Comparison of ENCODE assay signal across 12 mouse cellular contexts in genomic region chr9:56152482-56153007, GRCm38 (mm10). TPM values are rescaled to one million over a fixed set of nuclear protein-coding genes. Genes with fewer than 3 reads are reported as not detected.
DNase-seq lines count a peak whose midpoint lies in the region; ATAC-seq and TF ChIP-seq lines count a peak whose summit lies in the region.
"Had no signal": no experiment of that assay in that cellular context is flagged by ENCODE, and none has a peak within 500 bp of the region (broad histone marks: within the 10 kb centered on the region; RNA-seq: fewer than 3 reads in every experiment).

No protein-coding gene starts in this region.

- 67% methylated on average over 4 of the region's 4 CpGs for WGBS in forebrain, embryonic 15.5 days
- 50% methylated on average over 4 of the region's 4 CpGs for WGBS in forebrain, postnatal 0 days
- WGBS in intestine, embryonic 14.5 days = 59% methylated on average over 4 of the region's 4 CpGs
- 58% methylated on average over 4 of the region's 4 CpGs for WGBS in intestine, postnatal 0 days

- no peaks in the 10 kb centered on the region for H3K36me3 ChIP-seq in forebrain, embryonic 15.5 days
- no peaks in the 10 kb centered on the region for H3K36me3 ChIP-seq in forebrain, postnatal 0 days (ENCODE audit: insufficient read depth)
- H3K36me3 ChIP-seq in intestine, embryonic 14.5 days (ENCODE audit: control insufficient read depth, insufficient read depth, low read length) = peaks cover under 1% of the 10 kb centered on the region; the same call in 1 of the 2 replicates
- no peaks in the 10 kb centered on the region; the same call in 1 of the 2 replicates for H3K36me3 ChIP-seq in intestine, postnatal 0 days (ENCODE audit: control insufficient read depth, insufficient read depth)
- H3K36me3 ChIP-seq: midbrain, embryonic 15.5 days had no signal

- H3K4me3 ChIP-seq in forebrain, embryonic 15.5 days = no peak overlapping the region
- no peak overlapping the region for H3K4me3 ChIP-seq in forebrain, postnatal 0 days (ENCODE audit: low read depth, low read length)
- H3K4me3 ChIP-seq in intestine, embryonic 14.5 days (ENCODE audit: low read depth, low read length) = no peak overlapping the region
- H3K4me3 ChIP-seq in intestine, postnatal 0 days (ENCODE audit: low read depth, low read length) = no peak overlapping the region
- H3K4me3 ChIP-seq: midbrain, embryonic 15.5 days had no signal

- H3K9ac ChIP-seq in forebrain, embryonic 15.5 days (replicated peaks) = no peak overlapping the region
- H3K9ac ChIP-seq in forebrain, postnatal 0 days = no peak overlapping the region
- H3K9ac ChIP-seq in intestine, embryonic 14.5 days (ENCODE audit: low read length) = no peak overlapping the region
- H3K9ac ChIP-seq in intestine, postnatal 0 days (ENCODE audit: low read depth, low read length) = no peak overlapping the region
- H3K9ac ChIP-seq: liver, postnatal 0 days; midbrain, embryonic 15.5 days had no signal

- peaks cover 32% of the 10 kb centered on the region for H3K4me1 ChIP-seq in forebrain, embryonic 15.5 days
- no peaks in the 10 kb centered on the region for H3K4me1 ChIP-seq in forebrain, postnatal 0 days (ENCODE audit: insufficient read depth)
- peaks cover 30% of the 10 kb centered on the region for H3K4me1 ChIP-seq in intestine, embryonic 14.5 days (replicated peaks; ENCODE audit: control insufficient read depth, insufficient read depth, low read length)
- 0 out of 2 replicates have a peak, but pooled peaks cover 11% of the 10 kb centered on the region for H3K4me1 ChIP-seq in intestine, postnatal 0 days (replicated peaks; ENCODE audit: control insufficient read depth, insufficient read depth, low read length)

- no peaks in the 10 kb centered on the region for H3K27me3 ChIP-seq in forebrain, embryonic 15.5 days
- no peaks in the 10 kb centered on the region for H3K27me3 ChIP-seq in forebrain, postnatal 0 days (ENCODE audit: insufficient read depth, low read length)
- H3K27me3 ChIP-seq in intestine, embryonic 14.5 days (replicated peaks; ENCODE audit: control insufficient read depth, insufficient read depth, low read length) = no peaks in the 10 kb centered on the region
- no peaks in the 10 kb centered on the region for H3K27me3 ChIP-seq in intestine, postnatal 0 days (replicated peaks; ENCODE audit: control insufficient read depth, insufficient read depth, low read length)
- H3K27me3 ChIP-seq: midbrain, embryonic 15.5 days had no signal

- H3K27ac ChIP-seq in forebrain, embryonic 15.5 days (replicated peaks) = peak overlapping the region; percentile 62
- no peak overlapping the region for H3K27ac ChIP-seq in forebrain, postnatal 0 days (ENCODE audit: low read depth, low read length)
- H3K27ac ChIP-seq in intestine, embryonic 14.5 days (ENCODE audit: low read depth) = peak overlapping the region; percentile 57; the same call in 1 of the 2 replicates
- H3K27ac ChIP-seq in intestine, postnatal 0 days (ENCODE audit: low read depth, low read length) = no peak overlapping the region
- H3K27ac ChIP-seq: midbrain, embryonic 15.5 days had no signal

- H3K4me2 ChIP-seq in forebrain, embryonic 15.5 days (replicated peaks) = no peak overlapping the region
- H3K4me2 ChIP-seq in forebrain, postnatal 0 days (ENCODE audit: low read depth) = no peak overlapping the region
- H3K4me2 ChIP-seq in intestine, embryonic 14.5 days (ENCODE audit: low read length) = 0 out of 2 replicates have a peak overlapping the region, but pooled peaks have one; percentile 11
- H3K4me2 ChIP-seq in intestine, postnatal 0 days (replicated peaks; ENCODE audit: low read depth) = no peak overlapping the region; the same call in 1 of the 2 replicates
- H3K4me2 ChIP-seq: midbrain, embryonic 15.5 days had no signal

- H3K9me3 ChIP-seq in forebrain, embryonic 15.5 days = no peaks in the 10 kb centered on the region
- no peaks in the 10 kb centered on the region for H3K9me3 ChIP-seq in forebrain, postnatal 0 days (ENCODE audit: low read length)
- H3K9me3 ChIP-seq in intestine, embryonic 14.5 days (ENCODE audit: control insufficient read depth, low read length) = no peaks in the 10 kb centered on the region
- no peaks in the 10 kb centered on the region for H3K9me3 ChIP-seq in intestine, postnatal 0 days (ENCODE audit: control insufficient read depth)
- H3K9me3 ChIP-seq: midbrain, embryonic 15.5 days had no signal

- no peak for DNase-seq in forebrain, postnatal 0 days
- no peak for DNase-seq in intestine, embryonic 14.5 days (ENCODE audit: low spot score)
- peak; percentile 25 for DNase-seq in CD4-positive, CD25-positive, alpha-beta regulatory T cell, adult 2 months (ENCODE audit: low read depth, low spot score)
- no peak for DNase-seq in adipocyte (ENCODE audit: low spot score)
- DNase-seq: adrenal gland, postnatal 25 days; B cell, adult 2 months; liver, postnatal 0 days had no signal

- no peak for TF ChIP-seq CTCF in forebrain, postnatal 0 days (IDR thresholded peaks at IDR 0.05; ENCODE audit: low read depth)
- no peak for TF ChIP-seq CTCF in intestine, postnatal 0 days (IDR thresholded peaks at IDR 0.05; ENCODE audit: low read depth)

- ATAC-seq in forebrain, embryonic 15.5 days (replicated peaks) = no peak
- no peak for ATAC-seq in forebrain, postnatal 0 days
- ATAC-seq in intestine, embryonic 14.5 days (replicated peaks; ENCODE audit: low FRiP score, low TSS enrichment, low read depth) = no peak
- ATAC-seq in intestine, postnatal 0 days = no peak
- peak; percentile 63 for ATAC-seq in inflammation-experienced regulatory T-cells, adult 6 months
- no peak for ATAC-seq in monocyte, adult 5-6 weeks (replicated peaks; ENCODE audit: insufficient number of reproducible peaks, low FRiP score, low TSS enrichment, poor library complexity, severe bottlenecking)
- ATAC-seq: liver, postnatal 0 days had no signal

RNA-seq across cellular contexts. Expression of gene Tspan3, which starts 12.7 kb away (rescaled TPM):
- 511 and 552 TPM in 2 replicates for polyA plus RNA-seq in forebrain, embryonic 15.5 days (2015; fragmentation: Nextera tagmentation; extraction: Ambion mirVana)
- total RNA-seq in forebrain, postnatal 0 days (2014; rRNA removed) = 414 and 430 TPM in 2 replicates
- polyA plus RNA-seq in forebrain, postnatal 0 days (2015; fragmentation: Nextera tagmentation; extraction: Ambion mirVana) = 642 and 649 TPM in 2 replicates
- polyA plus RNA-seq in intestine, embryonic 14.5 days (2014; fragmentation: Nextera tagmentation; extraction: Ambion mirVana) = 477 and 510 TPM in 2 replicates
- polyA plus RNA-seq in intestine, postnatal 0 days (2015; fragmentation: Nextera tagmentation; extraction: Ambion mirVana) = 213 and 230 TPM in 2 replicates
- polyA plus RNA-seq in inflammation-experienced regulatory T-cells, adult 6 months (2017; shearing (Covaris generic)) = 10 to 100 TPM; 45.4 to 48.2 (median 47.7) TPM
- 4.1 to 9.5 TPM (median 7.8 TPM) in 3 replicates for total RNA-seq in monocyte, adult 5-6 weeks (2017)

Comparison
In these comparisons a context has a peak if more than half of its experiments do, and no peak if none do; other contexts are left out.
1. H3K27ac ChIP-seq: peak in forebrain, embryonic 15.5 days (single experiment) and intestine, embryonic 14.5 days (single experiment); none in forebrain, postnatal 0 days (single experiment) and intestine, postnatal 0 days (single experiment).